Mouse (Mus musculus): ENCODE results near the gene Pde10a. TPM values are rescaled to one million over a fixed set of nuclear protein-coding genes. Genes with fewer than 3 reads are reported as not detected.
A peak's percentile ranks its signal among the peaks of the same experiment; 100 is the strongest.

The Pde10a gene
- polyA plus RNA-seq, 1 experiment from 2014 or later = 10.7 TPM

DNA sequence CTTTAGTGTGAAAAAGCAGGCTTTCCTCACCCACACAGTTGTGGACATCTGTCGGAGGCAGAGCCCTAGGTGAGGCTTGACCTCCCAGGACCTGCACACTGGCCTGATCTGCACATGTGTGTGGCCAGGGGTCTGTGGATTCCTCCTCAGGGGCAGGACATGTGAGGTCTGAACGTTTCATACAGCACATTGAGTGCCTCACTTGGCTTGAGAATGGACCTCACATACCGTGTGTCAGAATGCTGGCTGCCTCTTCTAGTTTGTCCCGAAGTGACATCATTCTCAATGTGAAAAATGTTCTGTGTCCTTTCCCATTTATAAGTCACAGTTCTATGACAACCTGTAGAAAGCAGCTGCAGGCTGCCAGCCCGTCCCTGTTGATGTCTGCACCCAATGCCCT, 385.4 kb downstream of the Pde10a start:
- Histone ChIP-seq H3K9ac (no peak overlapping the region), H3K36me3 (replicated peaks) (no peaks in the 10 kb centered on the region), H3K4me3 (replicated peaks) (no peak overlapping the region), H3K4me2 (no peak overlapping the region), H3K27ac (no peak overlapping the region), H3K27me3 (no peaks in the 10 kb centered on the region), H3K4me1 (peaks cover 2% of the 10 kb centered on the region; the same call in 1 of the 2 replicates), H3K9me3 (no peaks in the 10 kb centered on the region)
- 76% methylated on average over 5 of the region's 5 CpGs for WGBS
- ATAC-seq (ENCODE audit: low FRiP score) = no peak

DNA sequence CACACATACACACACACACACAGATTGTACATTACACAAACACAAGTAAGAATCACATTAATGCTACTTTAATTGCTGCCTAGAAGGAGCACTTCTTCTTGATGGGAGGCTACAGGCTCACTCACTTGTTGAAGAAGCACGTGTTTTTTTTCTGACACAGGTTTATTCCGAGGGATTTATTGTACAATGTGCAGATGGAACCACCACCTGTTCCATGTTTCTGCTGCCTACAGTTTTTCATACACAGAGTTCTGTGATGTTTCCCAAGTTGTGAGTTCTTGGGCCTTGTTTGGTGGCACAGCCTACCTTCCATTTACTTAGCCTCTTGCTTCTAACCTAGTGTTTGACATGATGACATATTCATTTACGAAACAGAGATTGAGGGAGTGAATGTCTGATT, 387.8 kb downstream of the Pde10a start:
- no peaks in the 10 kb centered on the region for H3K36me3 ChIP-seq (replicated peaks)
- H3K9ac ChIP-seq = no peak overlapping the region
- H3K4me3 ChIP-seq (replicated peaks) = no peak overlapping the region
- peaks cover 2% of the 10 kb centered on the region; the same call in 1 of the 2 replicates for H3K4me1 ChIP-seq
- no peaks in the 10 kb centered on the region for H3K27me3 ChIP-seq
- no peak for ATAC-seq (ENCODE audit: low FRiP score)
- 91% methylated on average over 3 of the region's 3 CpGs for WGBS
- H3K9me3 ChIP-seq = no peaks in the 10 kb centered on the region
- no peak overlapping the region for H3K27ac ChIP-seq
- H3K4me2 ChIP-seq = no peak overlapping the region

DNA sequence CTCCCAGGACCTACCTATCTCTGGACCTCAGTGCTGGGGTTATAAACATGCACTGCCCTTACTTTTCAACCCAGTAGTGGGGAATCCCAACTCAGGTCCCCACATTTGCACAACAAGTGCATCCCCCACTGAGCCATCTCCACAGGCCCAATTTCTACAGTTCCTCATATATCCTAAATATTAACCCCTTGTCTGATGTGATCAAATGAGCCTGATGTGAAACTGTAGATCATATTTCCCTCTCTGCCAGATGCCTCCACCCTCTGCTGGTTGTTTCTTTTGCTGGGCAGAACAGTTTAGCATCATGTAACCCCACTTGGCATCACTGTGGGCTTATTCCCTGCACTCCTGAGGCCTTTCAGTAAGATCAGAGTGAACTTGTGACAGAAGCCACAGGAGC, 390.5 kb downstream of the Pde10a start:
- no peaks in the 10 kb centered on the region for H3K27me3 ChIP-seq
- no peak overlapping the region for H3K27ac ChIP-seq
- H3K36me3 ChIP-seq (replicated peaks) = no peaks in the 10 kb centered on the region
- H3K9ac ChIP-seq = no peak overlapping the region
- no peak for ATAC-seq (ENCODE audit: low FRiP score)
- H3K9me3 ChIP-seq = no peaks in the 10 kb centered on the region
- no peak overlapping the region for H3K4me2 ChIP-seq
- 0 out of 2 replicates have a peak, but pooled peaks cover 7% of the 10 kb centered on the region for H3K4me1 ChIP-seq
- H3K4me3 ChIP-seq (replicated peaks) = no peak overlapping the region

DNA sequence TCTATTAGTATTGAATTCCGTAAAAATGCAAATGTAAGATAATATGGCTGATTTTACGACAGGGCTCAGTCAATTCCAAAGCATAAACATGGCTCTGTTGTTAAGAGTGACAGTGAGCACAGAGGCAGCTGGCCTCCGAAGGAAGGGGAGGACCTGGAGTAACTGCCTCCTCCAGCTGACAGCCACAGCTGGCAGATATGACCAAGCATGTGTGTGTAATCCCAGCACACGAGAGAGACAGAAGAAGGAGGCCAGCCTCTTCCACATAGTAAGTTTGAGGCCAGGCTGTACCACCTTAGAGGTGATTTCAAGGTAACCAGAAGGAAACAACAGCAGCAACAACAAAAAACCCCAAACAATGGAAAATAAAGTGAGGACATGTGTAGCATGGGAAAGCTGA, 397.9 kb downstream of the Pde10a start:
- 71% methylated on average over 4 of the region's 4 CpGs for WGBS
- no peak for ATAC-seq (ENCODE audit: low FRiP score)
- Histone ChIP-seq H3K4me2 (no peak overlapping the region), H3K9me3 (no peaks in the 10 kb centered on the region), H3K4me3 (replicated peaks) (no peak overlapping the region), H3K9ac (no peak overlapping the region), H3K27me3 (no peaks in the 10 kb centered on the region), H3K4me1 (peaks cover 22% of the 10 kb centered on the region), H3K36me3 (replicated peaks) (no peaks in the 10 kb centered on the region), H3K27ac (no peak overlapping the region)

DNA sequence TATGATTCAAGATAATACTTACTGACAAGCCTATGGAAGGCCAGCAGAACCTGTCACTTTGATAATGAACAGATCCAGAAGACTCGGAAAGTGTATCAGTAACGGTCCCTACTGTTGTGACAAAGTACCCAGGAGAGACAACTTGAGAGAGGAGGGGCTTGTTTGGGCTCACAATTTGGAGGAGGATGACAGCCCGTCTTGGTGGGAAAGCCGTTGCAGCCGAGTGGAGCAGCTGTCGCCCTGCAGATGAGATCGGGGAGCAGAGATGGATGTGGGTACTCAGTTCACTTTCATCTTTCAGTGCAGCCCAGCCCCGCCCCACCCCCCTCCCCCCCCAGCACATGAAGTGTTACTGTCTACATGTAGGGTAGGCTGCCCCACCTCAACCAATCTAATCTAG, 398.6 kb downstream of the Pde10a start:
- peaks cover 28% of the 10 kb centered on the region for H3K4me1 ChIP-seq
- no peak overlapping the region for H3K4me2 ChIP-seq
- no peak overlapping the region for H3K9ac ChIP-seq
- no peak overlapping the region for H3K4me3 ChIP-seq (replicated peaks)
- H3K36me3 ChIP-seq (replicated peaks) = no peaks in the 10 kb centered on the region
- no peak for ATAC-seq (ENCODE audit: low FRiP score)
- WGBS = 70% methylated on average over 8 of the region's 8 CpGs
- no peaks in the 10 kb centered on the region for H3K9me3 ChIP-seq
- H3K27me3 ChIP-seq = no peaks in the 10 kb centered on the region
- no peak overlapping the region for H3K27ac ChIP-seq

DNA sequence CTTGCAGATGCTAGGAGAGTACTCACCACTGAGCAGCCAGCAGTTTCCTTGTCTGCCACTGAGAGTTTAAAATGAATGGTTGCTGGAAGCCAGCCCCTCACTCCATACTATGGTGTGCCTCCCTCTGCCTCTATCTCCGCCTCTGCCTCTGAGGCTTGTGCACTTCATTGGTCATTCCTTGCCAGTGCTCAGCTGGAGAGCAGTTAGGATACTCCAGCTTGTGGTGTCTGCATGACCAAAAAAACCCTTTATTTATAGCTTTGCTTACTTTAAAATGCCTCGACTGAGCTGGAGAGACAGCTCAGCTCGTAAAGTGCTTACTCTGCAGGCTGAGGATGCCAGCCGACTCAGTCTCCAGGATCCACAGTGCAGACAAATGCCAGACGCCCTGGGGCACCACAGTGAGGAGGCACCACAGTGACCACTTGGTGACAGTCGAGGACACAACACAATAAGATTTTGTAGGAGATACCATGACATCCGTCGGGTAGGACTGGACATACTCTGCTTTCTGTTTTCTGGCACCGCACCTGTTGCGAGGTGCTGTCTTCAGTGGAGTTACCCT, 400.7 kb downstream of the Pde10a start:
- H3K4me3 ChIP-seq (replicated peaks) = no peak overlapping the region
- no peaks in the 10 kb centered on the region for H3K27me3 ChIP-seq
- no peaks in the 10 kb centered on the region for H3K9me3 ChIP-seq
- no peak overlapping the region for H3K4me2 ChIP-seq
- peaks cover 28% of the 10 kb centered on the region for H3K4me1 ChIP-seq
- H3K9ac ChIP-seq = no peak overlapping the region
- no peak overlapping the region for H3K27ac ChIP-seq
- no peak for ATAC-seq (ENCODE audit: low FRiP score)
- 72% methylated on average over 10 of the region's 10 CpGs for WGBS
- H3K36me3 ChIP-seq (replicated peaks) = no peaks in the 10 kb centered on the region

DNA sequence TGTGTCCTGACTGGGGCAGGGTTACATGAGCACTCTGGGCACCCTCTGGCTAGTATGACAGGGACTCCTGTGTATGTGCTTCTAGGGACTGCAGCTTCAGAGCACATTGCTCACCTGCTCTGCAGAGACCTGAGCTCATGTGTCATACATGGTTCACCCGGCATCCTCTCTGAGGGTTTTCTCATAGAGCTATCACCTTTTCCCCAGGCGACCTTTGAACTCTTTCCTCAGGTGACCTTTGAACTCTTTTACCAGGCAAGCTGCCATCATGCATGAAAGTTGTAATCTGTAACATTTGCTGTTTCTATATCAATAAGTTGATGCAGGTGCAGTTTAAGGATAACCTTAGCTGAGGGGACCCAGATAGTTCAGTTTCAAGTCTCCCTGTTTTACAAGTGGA, 403.4 kb downstream of the Pde10a start:
- no peak overlapping the region for H3K4me3 ChIP-seq (replicated peaks)
- no peaks in the 10 kb centered on the region for H3K36me3 ChIP-seq (replicated peaks)
- no peak overlapping the region for H3K27ac ChIP-seq
- no peak overlapping the region for H3K4me2 ChIP-seq
- WGBS = 52% methylated on average over 2 of the region's 2 CpGs
- no peak overlapping the region for H3K9ac ChIP-seq
- H3K9me3 ChIP-seq = no peaks in the 10 kb centered on the region
- no peak for ATAC-seq (ENCODE audit: low FRiP score)
- H3K27me3 ChIP-seq = no peaks in the 10 kb centered on the region
- peaks cover 30% of the 10 kb centered on the region for H3K4me1 ChIP-seq

DNA sequence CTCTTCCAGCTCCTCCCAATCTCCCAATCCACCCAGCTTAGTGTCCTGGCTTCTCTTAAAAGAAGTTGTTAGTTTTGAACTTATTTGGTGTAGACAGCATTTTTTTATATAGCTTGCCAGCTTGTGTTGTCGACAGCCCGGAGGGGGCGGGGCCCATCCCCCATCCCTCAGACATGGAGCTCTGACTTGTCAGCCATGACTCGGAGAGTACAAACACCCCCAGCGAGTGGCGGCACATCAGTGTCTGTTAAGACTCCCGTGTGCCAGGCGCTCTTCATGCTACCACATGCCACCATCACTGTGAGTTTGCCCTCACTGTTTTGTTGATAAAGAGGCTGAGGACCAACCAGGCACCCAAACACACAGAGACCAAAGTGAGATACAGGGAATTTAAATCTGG, 404.5 kb downstream of the Pde10a start:
- no peaks in the 10 kb centered on the region for H3K36me3 ChIP-seq (replicated peaks)
- no peaks in the 10 kb centered on the region for H3K27me3 ChIP-seq
- H3K9me3 ChIP-seq = no peaks in the 10 kb centered on the region
- H3K4me1 ChIP-seq = peaks cover 23% of the 10 kb centered on the region; the same call in 1 of the 2 replicates
- no peak overlapping the region for H3K27ac ChIP-seq
- ATAC-seq (ENCODE audit: low FRiP score) = no peak
- 67% methylated on average over 8 of the region's 8 CpGs for WGBS
- no peak overlapping the region for H3K4me3 ChIP-seq (replicated peaks)
- H3K9ac ChIP-seq = no peak overlapping the region
- H3K4me2 ChIP-seq = no peak overlapping the region

DNA sequence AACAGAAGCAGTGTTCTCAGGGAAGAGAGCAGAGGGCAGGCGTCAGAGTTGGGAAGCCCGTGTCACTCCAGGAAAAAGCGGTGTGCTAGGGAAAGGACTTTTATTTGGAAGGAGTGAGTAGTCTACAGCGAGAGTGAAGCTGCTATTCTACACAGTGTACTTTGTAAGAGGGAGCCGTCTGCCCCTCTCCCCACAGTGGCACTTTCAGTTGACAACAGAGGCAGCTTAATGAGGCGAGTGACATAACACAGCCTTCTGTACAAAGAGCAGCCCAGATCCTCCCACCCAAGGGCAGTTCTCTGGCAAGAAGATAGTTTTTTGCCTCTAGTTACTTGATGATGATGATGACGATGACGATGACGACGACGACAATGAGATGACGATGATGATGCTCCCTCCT, 410.4 kb downstream of the Pde10a start:
- Histone ChIP-seq H3K4me1 (peaks cover 10% of the 10 kb centered on the region), H3K4me3 (replicated peaks) (no peak overlapping the region), H3K4me2 (no peak overlapping the region), H3K27me3 (no peaks in the 10 kb centered on the region), H3K27ac (no peak overlapping the region), H3K9ac (no peak overlapping the region), H3K9me3 (no peaks in the 10 kb centered on the region), H3K36me3 (replicated peaks) (no peaks in the 10 kb centered on the region)
- 32% methylated on average over 12 of the region's 12 CpGs for WGBS
- peak; percentile 81 for ATAC-seq (ENCODE audit: low FRiP score)

DNA sequence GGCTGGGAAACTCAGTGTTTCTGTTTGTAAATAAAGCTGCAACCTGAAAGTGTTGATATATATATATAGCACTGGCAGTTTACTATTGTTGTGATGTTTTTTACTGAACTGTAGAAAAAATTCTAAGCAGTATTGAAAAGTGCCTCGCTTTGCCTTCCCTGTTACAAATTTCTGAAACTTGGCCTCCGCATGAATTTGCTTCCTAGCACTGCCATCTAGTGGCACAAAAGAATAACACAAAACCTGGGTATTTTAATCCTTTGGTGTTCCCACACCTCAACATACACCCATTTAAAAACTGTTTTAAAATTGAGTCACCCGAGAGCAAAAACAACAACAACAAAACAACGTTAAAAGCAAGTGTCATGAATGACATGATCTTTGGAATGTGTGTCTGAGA, 411.4 kb downstream of the Pde10a start:
- no peaks in the 10 kb centered on the region for H3K36me3 ChIP-seq (replicated peaks)
- H3K4me3 ChIP-seq (replicated peaks) = no peak overlapping the region
- 3% methylated on average over 4 of the region's 4 CpGs for WGBS
- no peaks in the 10 kb centered on the region for H3K9me3 ChIP-seq
- ATAC-seq (ENCODE audit: low FRiP score) = no peak
- H3K9ac ChIP-seq = no peak overlapping the region
- no peak overlapping the region for H3K4me2 ChIP-seq
- H3K27ac ChIP-seq = no peak overlapping the region
- H3K4me1 ChIP-seq = peaks cover 10% of the 10 kb centered on the region
- H3K27me3 ChIP-seq = no peaks in the 10 kb centered on the region

DNA sequence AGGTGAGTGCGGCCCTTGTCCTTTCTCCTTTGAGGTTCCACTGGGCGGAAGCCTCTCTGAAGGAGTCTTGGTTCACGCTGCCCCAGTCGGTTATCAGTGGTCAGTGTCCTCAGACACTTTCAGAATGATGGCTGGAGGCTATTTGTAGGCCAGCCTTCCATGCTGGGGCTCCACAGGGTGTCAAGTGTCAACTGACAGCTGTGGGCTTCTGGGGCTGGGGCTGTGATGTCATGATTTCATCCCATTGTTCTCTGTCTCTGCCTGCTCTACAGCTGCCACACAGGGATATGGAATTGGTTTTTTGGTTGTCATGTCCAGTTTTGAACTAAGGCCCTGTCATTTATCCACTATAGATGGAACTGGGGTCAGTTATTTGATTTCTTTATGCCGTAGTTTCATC, 426.4 kb downstream of the Pde10a start:
- no peak overlapping the region for H3K4me2 ChIP-seq
- no peaks in the 10 kb centered on the region for H3K27me3 ChIP-seq
- no peak overlapping the region for H3K9ac ChIP-seq
- 81% methylated on average over 5 of the region's 5 CpGs for WGBS
- ATAC-seq (ENCODE audit: low FRiP score) = no peak
- H3K27ac ChIP-seq = no peak overlapping the region
- peaks cover 8% of the 10 kb centered on the region; the same call in 1 of the 2 replicates for H3K4me1 ChIP-seq
- H3K4me3 ChIP-seq (replicated peaks) = no peak overlapping the region
- no peaks in the 10 kb centered on the region for H3K9me3 ChIP-seq
- H3K36me3 ChIP-seq (replicated peaks) = peaks cover 20% of the 10 kb centered on the region; the same call in 1 of the 2 replicates

DNA sequence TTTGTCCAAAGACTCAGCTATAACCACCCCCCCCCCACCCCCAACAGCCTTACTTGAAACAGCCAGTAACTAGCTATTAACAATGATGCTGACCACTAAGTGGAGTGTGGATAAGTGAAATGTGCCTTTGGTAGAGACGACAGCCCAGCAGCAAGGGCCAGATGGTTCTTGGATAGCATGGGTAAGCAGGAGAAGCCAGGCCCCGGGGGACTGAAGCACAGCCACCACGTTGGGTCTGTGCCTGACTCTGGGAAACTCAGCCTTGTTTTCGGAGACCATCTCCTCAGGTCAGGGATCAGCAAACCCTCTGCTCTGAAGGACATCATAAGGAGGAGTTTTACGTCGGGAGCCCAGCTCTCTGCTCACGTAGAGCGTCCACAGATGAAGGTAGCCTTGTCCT, 427.8 kb downstream of the Pde10a start:
- no peak overlapping the region for H3K4me3 ChIP-seq (replicated peaks)
- H3K27me3 ChIP-seq = no peaks in the 10 kb centered on the region
- H3K27ac ChIP-seq = no peak overlapping the region
- no peaks in the 10 kb centered on the region for H3K9me3 ChIP-seq
- peaks cover 8% of the 10 kb centered on the region; the same call in 1 of the 2 replicates for H3K4me1 ChIP-seq
- H3K9ac ChIP-seq = no peak overlapping the region
- 90% methylated on average over 8 of the region's 8 CpGs for WGBS
- ATAC-seq (ENCODE audit: low FRiP score) = no peak
- H3K36me3 ChIP-seq (replicated peaks) = peaks cover 20% of the 10 kb centered on the region; the same call in 1 of the 2 replicates
- H3K4me2 ChIP-seq = no peak overlapping the region

DNA sequence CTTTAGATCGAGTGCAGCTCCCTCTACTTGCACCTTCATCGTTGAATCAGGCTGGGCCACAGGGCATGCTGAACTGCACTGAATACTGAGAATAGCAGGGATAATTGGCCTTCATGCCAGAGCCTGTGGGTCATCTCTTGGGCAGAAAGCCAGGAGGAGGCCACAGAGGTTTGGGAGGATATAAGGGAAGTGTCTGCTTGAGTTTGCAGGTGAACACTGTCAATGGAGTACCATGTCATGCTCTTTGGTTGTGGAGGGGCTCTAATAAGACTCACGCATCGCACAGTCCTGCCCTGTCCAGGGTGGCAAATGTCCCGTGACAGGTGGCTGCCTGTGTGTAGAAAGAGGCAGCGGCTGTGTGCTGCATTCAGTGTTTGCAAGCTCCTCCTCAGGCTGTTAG, 433.0 kb downstream of the Pde10a start:
- Histone ChIP-seq H3K4me1 (peaks cover 17% of the 10 kb centered on the region), H3K4me3 (replicated peaks) (no peak overlapping the region), H3K9ac (no peak overlapping the region), H3K27ac (no peak overlapping the region), H3K27me3 (no peaks in the 10 kb centered on the region), H3K9me3 (no peaks in the 10 kb centered on the region), H3K4me2 (no peak overlapping the region), H3K36me3 (replicated peaks) (0 out of 2 replicates have a peak, but pooled peaks cover 3% of the 10 kb centered on the region)
- ATAC-seq (ENCODE audit: low FRiP score) = no peak
- WGBS = 91% methylated on average over 6 of the region's 6 CpGs

Data from forebrain, embryonic 12.5 days (tissue).